8 mouse cellular contexts compared by ENCODE assay signal in genomic region chr7:96210525-96211369, GRCm38 (mm10). TPM values are rescaled to one million over a fixed set of nuclear protein-coding genes. Genes with fewer than 3 reads are reported as not detected.
DNase-seq lines count a peak whose midpoint lies in the region; ATAC-seq lines count a peak whose summit lies in the region.

No protein-coding gene starts in this region.

- ATAC-seq in heart, embryonic 15.5 days (replicated peaks; ENCODE audit: insufficient number of reproducible peaks, insufficient read depth, low FRiP score, low read depth) = peak; percentile 47
- ATAC-seq in lung, embryonic 16.5 days (ENCODE audit: low read depth) = peak; percentile 67

- peak overlapping the region; percentile 40 for H3K27ac ChIP-seq in heart, embryonic 15.5 days
- H3K27ac ChIP-seq in lung, embryonic 16.5 days (ENCODE audit: low read length) = peak overlapping the region; percentile 41; the same call in 1 of the 2 replicates

- peak overlapping the region; percentile 71 for H3K9ac ChIP-seq in heart, embryonic 15.5 days
- peak overlapping the region; percentile 80 for H3K9ac ChIP-seq in lung, embryonic 16.5 days (ENCODE audit: low read length)

- no peaks in the 10 kb centered on the region for H3K9me3 ChIP-seq in heart, embryonic 15.5 days (replicated peaks)
- H3K9me3 ChIP-seq in lung, embryonic 16.5 days (ENCODE audit: control insufficient read depth, low read length) = no peaks in the 10 kb centered on the region

- peaks cover 34% of the 10 kb centered on the region for H3K27me3 ChIP-seq in heart, embryonic 15.5 days
- H3K27me3 ChIP-seq in lung, embryonic 16.5 days (ENCODE audit: control insufficient read depth, insufficient read depth, low read depth, low read length) = peaks cover 8% of the 10 kb centered on the region; the same call in 1 of the 2 replicates

- H3K4me2 ChIP-seq in heart, embryonic 15.5 days = peak overlapping the region; percentile 90
- peak overlapping the region; percentile 98 for H3K4me2 ChIP-seq in lung, embryonic 16.5 days (ENCODE audit: low read depth, low read length)

- H3K4me1 ChIP-seq in heart, embryonic 15.5 days (replicated peaks) = peaks cover 33% of the 10 kb centered on the region
- peaks cover 21% of the 10 kb centered on the region for H3K4me1 ChIP-seq in lung, embryonic 16.5 days (replicated peaks; ENCODE audit: control insufficient read depth, insufficient read depth, low read length)

- WGBS in heart, embryonic 15.5 days = under 1% methylated on average over 52 of the region's 62 CpGs
- WGBS in lung, embryonic 16.5 days = under 1% methylated on average over 60 of the region's 62 CpGs

- peak overlapping the region; percentile 73 for H3K4me3 ChIP-seq in heart, embryonic 15.5 days
- peak overlapping the region; percentile 73 for H3K4me3 ChIP-seq in lung, embryonic 16.5 days (ENCODE audit: low read length)

- H3K36me3 ChIP-seq in heart, embryonic 15.5 days = no peaks in the 10 kb centered on the region
- H3K36me3 ChIP-seq in lung, embryonic 16.5 days (ENCODE audit: control insufficient read depth, insufficient read depth, low read length) = no peaks in the 10 kb centered on the region

- DNase-seq in thymus, postnatal 4 days = peak; percentile 33
- no peak for DNase-seq in thymus, postnatal 10 days (ENCODE audit: low spot score in 2 of 2)
- peak; percentile 65 for DNase-seq in embryo, embryonic 10 days (ENCODE audit: low spot score)
- DNase-seq in kidney, postnatal 10 days = peak; percentile 69
- peak; percentile 51 for DNase-seq in right cerebral cortex, postnatal 14 days
- DNase-seq in adipocyte (ENCODE audit: low spot score) = no peak

RNA-seq across cellular contexts. Expression of gene Tenm4, which starts 39.7 kb away (rescaled TPM):
- polyA plus RNA-seq in heart, embryonic 15.5 days (2015; fragmentation: Nextera tagmentation; extraction: Ambion mirVana) = 7.9 and 11.1 TPM in 2 replicates
- polyA plus RNA-seq in lung, embryonic 16.5 days (2015; fragmentation: Nextera tagmentation; extraction: Ambion mirVana) = 17.7 and 18.5 TPM in 2 replicates

Comparison
In these comparisons a context has a peak if more than half of its experiments do, and no peak if none do; other contexts are left out.
1. DNase-seq: peak in thymus, postnatal 4 days (single experiment), embryo, embryonic 10 days (single experiment), kidney, postnatal 10 days (single experiment) and right cerebral cortex, postnatal 14 days (single experiment); none in thymus, postnatal 10 days (0 of 2) and adipocyte (single experiment).